Mouse (Mus musculus) embryonic fibroblast, embryonic 13.5 days (primary cell): Measurements from ENCODE around the gene Shisa2. TPM values are rescaled to one million over a fixed set of nuclear protein-coding genes. Genes with fewer than 3 reads are reported as not detected.

Experiments used
- H3K27ac ChIP-seq: 2 replicates; pipeline ENCODE4 v1.5.1; 2012; ENCODE audit warnings: low read length, control low read depth, inconsistent platforms; ENCODE audit not compliant: insufficient read depth
- H3K4me1 ChIP-seq: 2 replicates; pipeline ENCODE4 v1.6.1; 2011; ENCODE audit warnings: low read length; ENCODE audit not compliant: control insufficient read depth, insufficient read depth
- H3K4me3 ChIP-seq: 2 replicates; pipeline ENCODE4 v1.5.1; 2011; ENCODE audit warnings: mild to moderate bottlenecking, control low read depth, low read length; ENCODE audit not compliant: insufficient read depth
- CTCF ChIP-seq: IDR thresholded peaks from 2 replicates; pipeline ENCODE4 v1.5.1; 2011; ENCODE audit warnings: mild to moderate bottlenecking, control low read depth, low read length, moderate library complexity, borderline replicate concordance; ENCODE audit not compliant: insufficient read depth
- POLR2A ChIP-seq: IDR thresholded peaks from 2 replicates; pipeline ENCODE4 v1.6.1; 2011; ENCODE audit warnings: low read depth, mild to moderate bottlenecking, control low read depth, low read length, moderate library complexity
- polyA plus RNA-seq: library from polyadenylated mRNA; stranded (reverse); fragments of >200 nt; gene quantifications from 2 replicates; pipeline ENCODE4 v1.2.4, GENCODE M21; 2011; ENCODE audit warnings: low read depth; ENCODE audit not compliant: missing spikeins, insufficient read length

Shisa2 gene
- polyA plus RNA-seq, 1 experiment, result 2.1 TPM

DNA sequence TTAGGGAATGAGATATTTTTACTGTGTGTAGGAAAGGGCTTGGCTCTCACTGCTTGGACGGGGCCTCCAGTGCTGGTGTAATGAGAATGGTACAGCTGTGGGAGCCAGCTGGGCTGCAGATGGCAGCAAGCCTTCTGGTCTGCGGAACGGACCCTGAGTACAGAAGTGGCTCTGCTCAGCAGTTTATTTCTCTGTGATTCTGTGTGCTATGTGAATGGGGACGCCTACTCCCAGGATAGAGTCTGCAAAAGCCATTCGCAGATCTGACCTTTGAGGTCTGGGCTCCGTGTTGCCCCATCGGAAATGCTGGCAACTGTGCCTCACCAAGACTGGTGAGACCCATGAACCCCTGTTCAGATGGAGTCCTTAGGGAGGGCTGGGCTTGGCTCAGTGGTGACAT is 2.7 kb downstream of the Shisa2 start:
- H3K27ac ChIP-seq, result no peak overlapping the region
- no peak for TF ChIP-seq POLR2A
- no peak for TF ChIP-seq CTCF
- no peaks in the 10 kb centered on the region for H3K4me1 ChIP-seq
- no peak overlapping the region for H3K4me3 ChIP-seq

DNA sequence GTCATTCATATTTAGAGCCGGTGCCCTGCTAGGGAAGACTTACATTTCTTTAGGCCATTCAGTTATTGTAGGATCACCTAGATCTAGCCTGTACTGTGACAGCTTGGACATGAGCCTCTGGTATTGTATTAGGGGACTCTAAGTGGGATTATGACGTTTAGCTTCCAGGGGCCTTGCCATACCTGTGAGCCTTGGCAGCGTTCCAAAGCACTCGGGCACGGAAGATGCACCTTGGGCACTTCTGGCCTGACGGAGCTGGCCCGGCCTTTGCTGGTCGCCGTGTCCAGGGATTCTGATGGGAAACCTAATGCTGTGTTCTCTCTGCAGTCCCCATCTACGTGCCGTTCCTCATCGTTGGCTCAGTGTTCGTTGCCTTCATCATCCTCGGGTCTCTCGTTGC is 4.2 kb downstream of the Shisa2 start:
- no peaks in the 10 kb centered on the region for H3K4me1 ChIP-seq

DNA sequence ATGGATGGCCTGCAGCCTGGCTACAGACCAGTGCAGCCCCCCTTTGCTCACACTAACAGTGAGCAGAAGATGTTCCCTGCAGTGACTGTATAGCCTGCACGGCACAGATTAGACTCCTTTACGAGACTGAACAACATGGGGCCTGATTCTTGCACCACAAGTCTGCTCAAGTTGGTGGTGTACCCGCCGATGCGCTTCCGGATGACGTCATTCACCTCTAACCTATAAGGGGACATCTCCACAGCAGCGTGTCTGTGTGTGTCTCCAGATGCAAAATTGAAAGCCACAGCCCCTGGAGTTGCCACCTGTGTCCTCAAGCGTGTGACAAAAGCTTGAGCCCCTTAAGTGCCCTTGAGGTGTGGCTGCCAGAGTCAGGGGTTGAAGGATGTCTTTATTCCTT is 5.0 kb downstream of the Shisa2 start:
- Histone ChIP-seq H3K4me1 (no peaks in the 10 kb centered on the region), H3K27ac (no peak overlapping the region), H3K4me3 (no peak overlapping the region)
- TF ChIP-seq CTCF (no peak), POLR2A (no peak)

More for the DNA sequence above, 4.2 kb downstream of the Shisa2 start:
- no peak overlapping the region for H3K27ac ChIP-seq
- no peak overlapping the region for H3K4me3 ChIP-seq
- TF ChIP-seq CTCF (no peak), POLR2A (no peak)

DNA sequence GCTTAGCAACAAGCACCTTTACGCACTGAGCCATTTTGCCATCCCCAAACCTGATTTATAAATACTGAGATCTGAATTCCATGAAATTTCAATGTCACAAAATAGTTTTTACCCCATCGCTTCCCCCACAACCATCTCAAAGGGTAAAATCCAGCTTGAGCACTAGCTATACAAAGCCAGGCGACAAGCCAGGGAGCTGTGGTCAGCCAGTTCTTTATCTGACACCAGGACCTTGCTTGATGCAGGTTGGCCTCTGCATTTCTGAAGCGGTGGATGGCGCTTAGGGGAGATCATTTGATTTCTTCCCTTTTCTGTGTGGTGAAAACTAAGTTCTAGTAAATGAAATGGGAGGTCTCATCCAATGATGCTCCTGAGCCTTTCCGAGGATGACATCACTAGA is 7.0 kb downstream of the Shisa2 start:
- no peak overlapping the region for H3K27ac ChIP-seq
- no peaks in the 10 kb centered on the region for H3K4me1 ChIP-seq
- no peak overlapping the region for H3K4me3 ChIP-seq
- TF ChIP-seq POLR2A (no peak), CTCF (no peak)

DNA sequence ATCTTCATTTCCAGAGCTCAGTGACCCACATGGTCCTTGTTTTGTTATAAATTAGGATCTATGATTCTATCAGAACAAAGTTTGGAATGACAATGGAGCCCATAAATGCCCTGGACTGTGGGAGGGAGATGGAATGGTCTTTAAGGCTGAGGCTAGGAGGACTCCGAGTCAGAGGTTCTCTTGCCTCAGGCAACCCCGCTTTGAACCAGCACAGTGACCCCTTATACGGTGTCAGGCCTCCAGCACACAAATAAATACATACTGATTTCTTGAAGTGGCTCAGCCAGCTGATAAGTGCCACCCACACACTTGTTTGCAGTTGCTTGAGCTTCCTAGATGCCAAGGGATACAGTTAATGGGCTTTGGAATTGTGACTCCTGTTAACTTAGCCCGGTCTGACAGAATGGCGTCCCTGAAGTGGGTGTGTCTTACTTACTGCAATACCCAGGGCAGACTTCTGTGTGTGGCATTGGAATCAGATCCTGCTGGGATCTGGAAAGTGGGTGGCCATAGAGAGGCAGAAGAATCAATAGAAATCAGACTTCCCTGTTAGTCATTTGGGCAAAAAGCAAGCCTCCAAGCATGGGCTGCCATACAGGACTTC is 8.3 kb downstream of the Shisa2 start:
- Histone ChIP-seq H3K4me3 (no peak overlapping the region), H3K27ac (no peak overlapping the region), H3K4me1 (no peaks in the 10 kb centered on the region)
- no peak for TF ChIP-seq CTCF
- TF ChIP-seq POLR2A, result no peak

DNA sequence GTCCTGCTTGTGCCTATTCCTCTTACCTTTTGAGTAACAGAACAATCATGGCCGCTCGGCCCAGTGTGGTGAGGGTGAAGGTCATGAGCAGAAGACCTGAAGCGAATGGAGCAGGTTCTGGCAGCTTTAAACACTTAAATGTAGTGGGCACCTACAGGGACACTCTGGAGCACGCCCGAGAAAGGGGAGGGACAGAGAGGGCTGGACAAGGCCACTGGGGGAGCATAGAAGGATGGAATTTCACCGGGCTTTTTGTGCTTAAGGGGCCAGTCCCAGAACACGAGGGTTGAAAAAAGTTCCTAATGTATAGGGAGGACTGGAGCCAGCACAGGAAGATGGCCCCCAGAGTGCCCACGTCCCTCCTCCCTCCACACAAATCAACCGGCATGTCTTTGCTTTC is 8.9 kb downstream of the Shisa2 start:
- Histone ChIP-seq H3K4me3 (no peak overlapping the region), H3K4me1 (no peaks in the 10 kb centered on the region), H3K27ac (no peak overlapping the region)
- no peak for TF ChIP-seq CTCF
- TF ChIP-seq POLR2A, result no peak

DNA sequence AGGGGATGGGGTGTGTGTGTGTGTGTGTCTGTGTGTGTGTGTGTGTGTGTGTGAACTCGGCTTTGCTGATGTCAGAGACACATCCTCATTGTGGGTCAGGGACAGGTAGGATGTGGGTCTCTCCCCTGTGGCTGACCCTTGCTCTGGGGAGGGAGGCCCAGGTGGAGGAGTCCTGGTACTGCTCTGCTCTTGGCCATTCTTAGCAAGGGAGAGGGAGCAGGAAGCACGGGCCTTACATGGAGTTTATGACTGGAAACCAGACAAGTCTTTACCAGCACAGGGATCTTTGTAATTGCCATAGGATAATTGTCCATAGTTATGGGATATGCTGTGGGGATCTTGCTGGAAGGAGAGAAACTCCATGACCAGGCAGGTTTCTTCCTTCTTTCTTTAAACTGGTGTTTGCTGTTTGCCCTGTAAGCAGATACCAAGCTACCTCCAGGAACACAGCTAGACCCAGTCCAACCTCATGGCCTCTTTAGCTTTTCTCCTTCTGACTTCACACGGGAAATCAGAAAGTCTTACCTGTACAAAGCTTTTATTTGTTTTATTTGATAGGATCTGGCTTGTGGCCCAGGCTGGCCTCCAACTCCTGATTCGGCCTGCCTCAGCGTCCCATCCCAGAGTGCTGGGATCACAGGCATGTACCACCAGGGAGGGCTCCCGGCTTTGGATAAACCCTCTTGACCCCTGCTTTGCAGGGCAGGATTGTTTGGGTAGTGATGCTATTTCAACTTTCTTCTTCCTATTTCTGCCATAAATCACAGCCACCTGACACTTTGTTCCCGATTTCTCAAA is 14.0 kb downstream of the Shisa2 start:
- H3K27ac ChIP-seq, result no peak overlapping the region
- TF ChIP-seq CTCF, result no peak
- no peak for TF ChIP-seq POLR2A
- no peaks in the 10 kb centered on the region; the same call in 1 of the 2 replicates for H3K4me1 ChIP-seq
- no peak overlapping the region for H3K4me3 ChIP-seq

DNA sequence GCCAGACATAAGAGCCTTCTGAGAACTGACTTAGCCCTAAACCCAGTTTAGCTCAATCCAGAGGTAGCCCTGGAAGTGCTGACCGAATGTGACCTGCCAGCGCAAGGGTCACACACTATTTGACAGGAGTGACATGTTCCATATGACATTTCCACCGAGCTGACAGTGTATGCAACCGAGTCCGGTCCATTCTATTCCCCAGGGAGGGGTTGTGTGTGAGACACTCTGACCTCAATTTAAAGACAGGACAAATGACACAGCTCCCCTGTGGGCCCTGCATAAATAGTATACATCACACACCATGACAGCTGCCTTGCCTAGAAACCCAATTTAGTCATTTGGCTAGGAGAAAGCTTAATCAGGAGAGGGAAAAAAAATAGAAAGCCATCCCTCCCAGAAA is 16.7 kb downstream of the Shisa2 start:
- H3K4me3 ChIP-seq, result no peak overlapping the region
- no peak overlapping the region for H3K27ac ChIP-seq
- TF ChIP-seq CTCF (no peak), POLR2A (no peak)
- no peaks in the 10 kb centered on the region; the same call in 1 of the 2 replicates for H3K4me1 ChIP-seq

DNA sequence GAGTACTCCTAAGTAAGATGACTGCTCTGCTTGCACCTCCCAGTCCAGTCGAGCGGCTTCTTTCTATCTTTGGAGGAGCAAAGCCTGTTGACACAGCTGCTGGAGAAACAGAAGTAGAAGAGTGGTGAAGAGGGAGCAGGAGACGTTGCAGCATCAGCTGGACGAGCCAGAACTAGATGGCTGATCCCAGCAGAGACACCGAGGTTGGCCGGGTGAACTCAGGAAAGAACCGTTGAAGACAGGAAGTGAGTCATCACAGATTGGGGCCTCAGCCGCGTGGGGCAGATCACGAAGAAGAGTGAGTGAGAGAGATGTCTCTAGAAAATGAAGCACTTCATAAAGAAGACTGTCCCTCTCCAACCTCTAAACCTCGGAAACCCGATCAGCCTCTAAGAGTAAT is 18.5 kb downstream of the Shisa2 start:
- TF ChIP-seq CTCF (no peak), POLR2A (no peak)
- Histone ChIP-seq H3K27ac (no peak overlapping the region), H3K4me1 (no peaks in the 10 kb centered on the region; the same call in 1 of the 2 replicates), H3K4me3 (no peak overlapping the region)

DNA sequence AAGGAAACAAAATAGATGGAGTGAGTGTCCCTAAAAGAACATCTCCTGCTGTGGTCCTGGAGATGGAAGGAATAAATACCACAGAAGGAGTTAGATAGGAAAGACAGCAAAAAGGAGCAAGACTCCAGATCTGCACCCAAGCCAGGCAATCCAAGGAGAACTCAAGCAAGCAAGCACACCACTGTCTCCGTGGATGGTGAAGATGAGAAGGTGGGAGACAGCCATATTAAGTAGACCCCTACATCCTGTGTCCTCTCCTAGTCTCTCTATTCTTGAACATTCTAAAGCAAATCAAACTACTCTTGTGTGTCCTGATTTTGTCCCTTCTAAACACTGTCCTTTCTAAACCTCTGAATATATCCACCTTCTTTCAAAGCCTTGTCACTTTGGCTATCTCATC is 19.1 kb downstream of the Shisa2 start:
- H3K4me1 ChIP-seq, result no peaks in the 10 kb centered on the region; the same call in 1 of the 2 replicates
- TF ChIP-seq POLR2A (no peak), CTCF (no peak)

More for the DNA sequence above, 19.1 kb downstream of the Shisa2 start:
- H3K27ac ChIP-seq, result no peak overlapping the region
- H3K4me3 ChIP-seq, result no peak overlapping the region
